Mouse (Mus musculus) CH12.LX (cell line): ENCODE data around the gene Gnai2. TPM values are rescaled to one million over a fixed set of nuclear protein-coding genes. Genes with fewer than 3 reads are reported as not detected.

Experiments
- DNase-seq: peaks from one replicate; pipeline ENCODE4 v3.0.0-alpha.2; 2013; ENCODE audit errors: extremely low read depth
- H3K27ac ChIP-seq: 2 replicates; pipeline ENCODE4 v1.5.1; 2012; ENCODE audit warnings: low read depth, mild to moderate bottlenecking, control low read depth, moderate library complexity; ENCODE audit not compliant: insufficient read depth
- H3K27me3 ChIP-seq: replicated peaks from 2 replicates; pipeline ENCODE3; 2012; ENCODE audit warnings: inconsistent platforms
- H3K36me3 ChIP-seq, 2 experiments: replicated peaks in 1 of 2; 2 replicates each; pipeline versions ENCODE3 to v1.6.1; 2012; ENCODE audit warnings: inconsistent platforms in 1 of 2, low read length in 1 of 2, mild to moderate bottlenecking in 1 of 2, mixed read lengths in 1 of 2, moderate library complexity in 1 of 2; ENCODE audit not compliant: control insufficient read depth in 1 of 2, insufficient read depth in 1 of 2
- H3K4me1 ChIP-seq, 2 experiments: 2 replicates each; pipeline ENCODE4 v1.6.1; 2012; ENCODE audit warnings: inconsistent platforms in 1 of 2, moderate library complexity in 1 of 2; ENCODE audit not compliant: insufficient read depth in 2 of 2, control insufficient read depth in 1 of 2
- H3K4me2 ChIP-seq: 2 replicates; pipeline ENCODE4 v1.6.1; 2012; ENCODE audit warnings: low read depth, mild to moderate bottlenecking, control low read depth; ENCODE audit not compliant: poor library complexity, insufficient read depth, severe bottlenecking
- H3K4me3 ChIP-seq, 3 experiments: fragments of 150-350 bp in 1 of 3; sonication (generic) in 1 of 3; replicated peaks in 1 of 3; 2 replicates each; pipeline versions ENCODE3 to v1.5.1; 2011 to 2012; ENCODE audit warnings: low read depth in 2 of 3, low read length in 2 of 3, mild to moderate bottlenecking in 2 of 3, moderate library complexity in 2 of 3, control low read depth in 1 of 3, improper control_type of control experiment in 1 of 3, inconsistent platforms in 1 of 3, mixed read lengths in 1 of 3; ENCODE audit not compliant: poor library complexity in 1 of 3
- H3K79me2 ChIP-seq: replicated peaks from 2 replicates; pipeline ENCODE4 v1.6.1; 2012; ENCODE audit warnings: mild to moderate bottlenecking, moderate library complexity; ENCODE audit not compliant: control insufficient read depth, poor library complexity, insufficient read depth, severe bottlenecking; ENCODE audit errors: extremely low read depth
- H3K9ac ChIP-seq: 2 replicates; pipeline ENCODE4 v1.6.1; 2012; ENCODE audit warnings: low read depth, mild to moderate bottlenecking, control low read depth, moderate library complexity; ENCODE audit not compliant: insufficient read depth
- H3K9me3 ChIP-seq: replicated peaks from 2 replicates; pipeline ENCODE3; 2012; ENCODE audit warnings: low read length, inconsistent platforms, mixed read lengths
- CTCF ChIP-seq, 2 experiments: IDR thresholded peaks in 1 of 2; conservative IDR thresholded peaks in 1 of 2; 2 replicates each; pipeline ENCODE4 v1.5.1; 2011 to 2012; ENCODE audit warnings: low read depth in 2 of 2, low read length in 2 of 2, improper control_type of control experiment in 1 of 2, inconsistent platforms in 1 of 2, mild to moderate bottlenecking in 1 of 2, moderate library complexity in 1 of 2
- ELF1 ChIP-seq: IDR thresholded peaks from 2 replicates; pipeline ENCODE4 v1.6.1; 2014; ENCODE audit warnings: low read depth, mild to moderate bottlenecking, inconsistent platforms, low read length, improper control_type of control experiment
- HCFC1 ChIP-seq: IDR thresholded peaks from 2 replicates; pipeline ENCODE4 v1.6.1; 2012; ENCODE audit warnings: low read depth, mild to moderate bottlenecking, inconsistent platforms, low read length, improper control_type of control experiment
- IRF4 ChIP-seq: IDR thresholded peaks from 2 replicates; pipeline ENCODE4 v1.6.1; 2014; ENCODE audit warnings: low read depth, mild to moderate bottlenecking, inconsistent platforms, low read length, improper control_type of control experiment
- MAFK ChIP-seq: IDR thresholded peaks from 2 replicates; pipeline ENCODE4 v1.6.1; 2011; ENCODE audit warnings: low read length, improper control_type of control experiment; ENCODE audit not compliant: insufficient replicate concordance
- MAX ChIP-seq: IDR thresholded peaks from 2 replicates; pipeline ENCODE4 v1.6.1; 2011; ENCODE audit warnings: low read length, improper control_type of control experiment
- MXI1 ChIP-seq: IDR thresholded peaks from 2 replicates; pipeline ENCODE4 v1.6.1; 2011; ENCODE audit warnings: mild to moderate bottlenecking, low read depth, low read length, improper control_type of control experiment
- NRF1 ChIP-seq: IDR thresholded peaks from 2 replicates; pipeline ENCODE4 v1.6.1; 2014; ENCODE audit warnings: low read depth, mild to moderate bottlenecking, inconsistent platforms, low read length, improper control_type of control experiment, moderate library complexity
- POLR2A ChIP-seq: IDR thresholded peaks from 2 replicates; pipeline ENCODE4 v1.6.1; 2011; ENCODE audit warnings: low read depth, mild to moderate bottlenecking, improper control_type of control experiment, low read length
- POLR2AphosphoS2 ChIP-seq: IDR thresholded peaks from 2 replicates; pipeline ENCODE4 v1.6.1; 2011; ENCODE audit warnings: low read depth, low read length, improper control_type of control experiment
- RAD21 ChIP-seq: IDR thresholded peaks from 2 replicates; pipeline ENCODE4 v1.6.1; 2011; ENCODE audit warnings: low read depth, mild to moderate bottlenecking, low read length, improper control_type of control experiment, moderate library complexity
- RCOR1 ChIP-seq: conservative IDR thresholded peaks from 2 replicates; pipeline ENCODE4 v1.6.1; 2012; ENCODE audit warnings: low read depth, mild to moderate bottlenecking, inconsistent platforms, low read length, improper control_type of control experiment
- USF1 ChIP-seq: IDR thresholded peaks from 2 replicates; pipeline ENCODE4 v1.6.1; 2014; ENCODE audit warnings: low read depth, mild to moderate bottlenecking, inconsistent platforms, low read length, improper control_type of control experiment
- ZNF384 ChIP-seq: IDR thresholded peaks from 2 replicates; pipeline ENCODE4 v1.6.1; 2012; ENCODE audit warnings: low read depth, low read length, improper control_type of control experiment, inconsistent platforms
- dilution Hi-C: fragments of 300-500 bp; cut with MboI; formaldehyde crosslinking; loops from 2 replicates; pipeline ENCODE4 v1.14.3; 2020; ENCODE audit warnings: low sequenced_read_pairs; ENCODE audit not compliant: extremely low pct_unique_long_range_greater_than_20kb, extremely low pct_ligation_motif_present
- in situ Hi-C: fragments of 300-500 bp; cut with MboI; formaldehyde crosslinking; loops from 3 replicates; pipeline ENCODE4 v1.14.3; 2019; ENCODE audit warnings: low sequenced_read_pairs, low pct_ligation_motif_present, low pct_unique_long_range_greater_than_20kb, mixed read lengths
- polyA plus RNA-seq: library from polyadenylated mRNA; unstranded; fragments of >175 nt; gene quantifications from 2 replicates; pipeline ENCODE4 v1.2.1, GENCODE M21; 2012; ENCODE audit warnings: low read depth; ENCODE audit not compliant: insufficient read length
- total RNA-seq, 2 experiments: library from RNA; depleted of rRNA; stranded (reverse); fragments of 300-350 nt in 1 of 2; fragments of >200 nt in 1 of 2; gene quantifications; 2 replicates each; pipeline ENCODE4 v1.2.3; 2012 to 2014

Gene Gnai2
- total and polyA plus RNA-seq, 3 experiments, result 86.2 to 262 (median 154) TPM

DNA sequence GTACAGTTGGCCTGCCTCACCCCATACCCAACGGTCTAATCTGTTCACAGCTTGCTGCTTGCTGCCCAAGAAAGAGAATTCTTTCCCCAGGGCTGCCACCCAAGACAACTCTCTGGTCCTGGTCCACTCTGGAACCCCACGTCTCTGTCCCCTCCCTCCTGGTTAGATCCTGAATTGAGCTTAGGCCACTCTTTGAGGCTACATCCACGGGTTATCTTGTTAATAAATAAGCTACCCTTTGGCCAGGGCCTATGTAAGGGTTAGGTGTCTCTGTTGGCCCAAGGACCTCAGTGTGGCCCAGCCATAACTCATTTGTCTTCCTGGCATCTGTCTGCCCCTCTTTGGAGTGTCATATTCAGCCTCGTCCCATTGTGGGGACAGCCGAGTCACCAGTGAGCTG, 36.8 kb downstream of the Gnai2 start:
- TF ChIP-seq RCOR1 (no peak), IRF4 (no peak), POLR2A (no peak), NRF1 (no peak), USF1 (no peak), CTCF (conservative IDR thresholded peaks at IDR 0.05 in 1 of 2, IDR thresholded peaks at IDR 0.05 in 1 of 2; ENCODE audit: low read depth in 2 of 2, low read length in 2 of 2) (no peak), ZNF384 (no peak), MAFK (no peak), HCFC1 (no peak), RAD21 (no peak), POLR2AphosphoS2 (no peak)
- Histone ChIP-seq H3K79me2 (no peaks in the 10 kb centered on the region), H3K4me3 (no peak overlapping the region), H3K9me3 (no peaks in the 10 kb centered on the region), H3K4me2 (no peak overlapping the region), H3K27ac (no peak overlapping the region), H3K27me3 (no peaks in the 10 kb centered on the region), H3K4me1 (peaks cover 16 to 28% of the 10 kb centered on the region in 2 experiments), H3K9ac (no peak overlapping the region), H3K36me3 (peaks cover 13 to 81% of the 10 kb centered on the region in 2 experiments)
- in situ Hi-C loops (no loop called here), dilution Hi-C loops (no loop called here)
- DNase-seq, result no peak

GRCm38 (mm10) chr9:107596619-107597569, 38.3 kb downstream of the Gnai2 start:
- H3K4me2 ChIP-seq, result no peak overlapping the region
- no peaks in the 10 kb centered on the region for H3K27me3 ChIP-seq
- no peak overlapping the region for H3K27ac ChIP-seq
- no peak for DNase-seq
- no peak for TF ChIP-seq MAFK
- no peak for TF ChIP-seq ELF1
- TF ChIP-seq MXI1, result no peak
- TF ChIP-seq MAX, result no peak
- 0 out of 2 replicates have a peak, but pooled peaks have one; percentile 28 for TF ChIP-seq POLR2AphosphoS2
- H3K4me1 ChIP-seq, result peaks cover 7 to 13% of the 10 kb centered on the region in 2 experiments
- no peaks in the 10 kb centered on the region for H3K9me3 ChIP-seq
- H3K4me3 ChIP-seq, result no peak overlapping the region
- no peak overlapping the region for H3K9ac ChIP-seq
- H3K36me3 ChIP-seq, result peaks cover 26 to 95% of the 10 kb centered on the region in 2 experiments
- in situ Hi-C loops (no loop called here), dilution Hi-C loops (no loop called here)
- no peaks in the 10 kb centered on the region for H3K79me2 ChIP-seq
